Mouse (Mus musculus) layer of hippocampus, adult 18-20 months (tissue): ENCODE measurements around the gene Dnmt3l. TPM values are rescaled to one million over a fixed set of nuclear protein-coding genes. Genes with fewer than 3 reads are reported as not detected.

Source experiments
- total RNA-seq, 2 experiments: library from RNA; stranded (reverse); gene quantifications; 2 replicates each; pipeline ENCODE4 v1.2.3; 2021

The Dnmt3l gene
- total RNA-seq, 2 experiments from 2014 or later, result 0.74 to 1.2 TPM

Other genes starting within 250 kb of the Dnmt3l start
- gene Gm9639, start 246.9 kb upstream of the Dnmt3l start, total RNA-seq, result not detected
- gene Gm19668, start 242.8 kb upstream of the Dnmt3l start, total RNA-seq, result not detected
- not detected for gene Gm9507, start 230.1 kb upstream of the Dnmt3l start, total RNA-seq
- not detected for gene Gm2696, start 227.3 kb upstream of the Dnmt3l start, total RNA-seq
- gene Krtap10-4, start 214.9 kb upstream of the Dnmt3l start, total RNA-seq, result not detected
- not detected for gene Krtap10-10, start 206.0 kb upstream of the Dnmt3l start, total RNA-seq
- gene Gm36176, start 195.1 kb upstream of the Dnmt3l start, total RNA-seq, result not detected
- gene Gm10318, start 189.1 kb upstream of the Dnmt3l start, total RNA-seq, result not detected
- not detected for gene Gm3285, start 180.0 kb upstream of the Dnmt3l start, total RNA-seq
- 1 to 10 TPM; 3.8 to 5.0 TPM for gene Lrrc3, start 139.4 kb upstream of the Dnmt3l start, total RNA-seq
- gene Trpm2, start 71.4 kb upstream of the Dnmt3l start, total RNA-seq, result 10 to 100 TPM; 37.9 to 40.8 TPM
- 10 to 100 TPM; 39.9 to 40.5 TPM for gene 1810043G02Rik, start 63.4 kb upstream of the Dnmt3l start, total RNA-seq
- 100 to 1,000 TPM; 217 to 223 TPM for gene Pfkl, start 31.9 kb upstream of the Dnmt3l start, total RNA-seq
- gene Aire, start 1.7 kb downstream of the Dnmt3l start, total RNA-seq, result under 1 TPM; 0.64 to 0.79 TPM
- gene Icosl, start 27.4 kb downstream of the Dnmt3l start, total RNA-seq, result 10 to 100 TPM; 12.1 to 12.7 TPM
- 100 to 1,000 TPM; 129 to 132 TPM for gene D10Jhu81e, start 127.8 kb downstream of the Dnmt3l start, total RNA-seq
- 10 to 100 TPM; 19.7 to 20.5 TPM for gene Pwp2, start 143.2 kb downstream of the Dnmt3l start, total RNA-seq
- gene Trappc10, start 202.7 kb downstream of the Dnmt3l start, total RNA-seq, result 10 to 100 TPM; 81.2 to 86.4 TPM